Mouse (Mus musculus): ENCODE measurements around the gene St3gal2.
"Not testable (repeated sequence)": the region's sequence is repeated elsewhere in the genome, so short reads cannot be mapped to it uniquely, and the experiment has no call there.

The St3gal2 gene

GRCm38 (mm10) chr8:110990017-110990416 lies 70.3 kb downstream of the St3gal2 start:
- no peak for DNase-seq (ENCODE audit: low spot score in 2 of 2)

GRCm38 (mm10) chr8:110996641-110997430 lies 77.1 kb downstream of the St3gal2 start:
- no peak for DNase-seq (ENCODE audit: low spot score in 2 of 2)

GRCm38 (mm10) chr8:110997547-110998531 lies 78.1 kb downstream of the St3gal2 start, which contains the start of gene Ddx19a:
Gene Ddx19a, minus strand, starts transcription at chr8:110997800.
- DNase-seq (ENCODE audit: low spot score in 2 of 2), result peak; percentile 83 to 89

GRCm38 (mm10) chr8:111010230-111010991 lies 90.7 kb downstream of the St3gal2 start:
- DNase-seq (ENCODE audit: low spot score in 2 of 2), result not testable (repeated sequence)

All from right cerebral cortex, postnatal 36 days (tissue).